Mouse (Mus musculus) midbrain, embryonic 14.5 days (tissue): ENCODE data around the gene Gm10840. TPM values are rescaled to one million over a fixed set of nuclear protein-coding genes. Genes with fewer than 3 reads are reported as not detected.
A peak's percentile ranks its signal among the peaks of the same experiment; 100 is the strongest.

Experiments
- ATAC-seq: fragments of 200-750 bp; cut with Nextera tagmentation; 2 replicates; pipeline ENCODE4 v1.8.0; 2017; ENCODE audit warnings: moderate number of reproducible peaks, moderate library complexity; ENCODE audit not compliant: low FRiP score, low TSS enrichment
- DNase-seq: peaks from one replicate; pipeline ENCODE4 v3.0.0-alpha.2; 2015
- H3K27ac ChIP-seq: fragments of 300-500 bp; sonication (generic); replicated peaks from 2 replicates; pipeline ENCODE4 v1.5.1; 2014; ENCODE audit warnings: mild to moderate bottlenecking, low read depth, low read length, moderate library complexity
- H3K27me3 ChIP-seq: fragments of 300-500 bp; sonication (generic); 2 replicates; pipeline ENCODE4 v1.6.1; 2014; ENCODE audit warnings: low read length, control low read depth, mixed read lengths; ENCODE audit not compliant: control insufficient read depth, insufficient read depth
- H3K36me3 ChIP-seq: fragments of 300-500 bp; sonication (generic); 2 replicates; pipeline ENCODE4 v1.6.1; 2014; ENCODE audit warnings: low read length, control low read depth; ENCODE audit not compliant: control insufficient read depth, insufficient read depth
- H3K4me1 ChIP-seq: fragments of 300-500 bp; sonication (generic); 2 replicates; pipeline ENCODE4 v1.6.1; 2014; ENCODE audit warnings: mild to moderate bottlenecking, antibody characterized with exemption, low read length, control low read depth; ENCODE audit not compliant: control insufficient read depth, insufficient read depth
- H3K4me2 ChIP-seq: fragments of 300-500 bp; sonication (generic); 2 replicates; pipeline ENCODE4 v1.6.1; 2014; ENCODE audit warnings: mild to moderate bottlenecking, low read length, moderate library complexity
- H3K4me3 ChIP-seq: fragments of 300-500 bp; sonication (generic); replicated peaks from 2 replicates; pipeline ENCODE4 v1.5.1; 2014; ENCODE audit warnings: low read depth, low read length
- H3K9ac ChIP-seq: fragments of 300-500 bp; sonication (generic); replicated peaks from 2 replicates; pipeline ENCODE4 v1.6.1; 2014; ENCODE audit warnings: mild to moderate bottlenecking, low read length, moderate library complexity
- H3K9me3 ChIP-seq: fragments of 300-500 bp; sonication (generic); 2 replicates; pipeline ENCODE4 v1.6.1; 2016; ENCODE audit warnings: low read length, control low read depth, mixed read lengths; ENCODE audit not compliant: control insufficient read depth
- WGBS: fragments of 180-500 bp; shearing (Covaris S2); extraction: QIAGEN DNeasy Blood & Tissue Kit; methylation state at CpG from one replicate; pipeline ENCODE4 v1.1.7; 2014; 5-methylcytosine and 5-hydroxymethylcytosine counted together
- polyA plus RNA-seq: library from polyadenylated mRNA; unstranded; fragments of >200 nt; fragmentation: Nextera tagmentation; extraction: Ambion mirVana; gene quantifications from 2 replicates; pipeline ENCODE4 v1.2.1, GENCODE M21; 2014

Gene Gm10840
- polyA plus RNA-seq, 1 experiment from 2014 or later = not detected

- H3K27ac ChIP-seq = peak overlapping the region; percentile 99
- H3K9me3 ChIP-seq = no peaks in the 10 kb centered on the region
- peak overlapping the region; percentile 97 for H3K9ac ChIP-seq
- 50% methylated on average over 14 of the region's 14 CpGs for WGBS
- ATAC-seq = no peak
- peak overlapping the region; percentile 90 for H3K4me2 ChIP-seq
- peak overlapping the region; percentile 80 for H3K4me3 ChIP-seq
- H3K36me3 ChIP-seq = peaks cover 37% of the 10 kb centered on the region
- peak; percentile 41 for DNase-seq
- peaks cover 26% of the 10 kb centered on the region for H3K4me1 ChIP-seq
- no peaks in the 10 kb centered on the region for H3K27me3 ChIP-seq
Observed at GRCm38 (mm10) chr11:106158081-106158929, 2.3 kb upstream of the Gm10840 start.

- ATAC-seq (no peak), DNase-seq (peak; percentile 31)
- H3K27me3 ChIP-seq = no peaks in the 10 kb centered on the region
- peaks cover 37% of the 10 kb centered on the region for H3K36me3 ChIP-seq
- H3K4me1 ChIP-seq = peaks cover 26% of the 10 kb centered on the region
- H3K4me3 ChIP-seq = peak overlapping the region; percentile 80
- WGBS = 41% methylated on average over 9 of the region's 9 CpGs
- H3K9me3 ChIP-seq = no peaks in the 10 kb centered on the region
- peak overlapping the region; percentile 97 for H3K9ac ChIP-seq
- H3K4me2 ChIP-seq = peak overlapping the region; percentile 90
- H3K27ac ChIP-seq = peak overlapping the region; percentile 99
Observed at GRCm38 (mm10) chr11:106158930-106159215, 1.8 kb upstream of the Gm10840 start.

GRCm38 (mm10) chr11:106159216-106159920, 1.3 kb upstream of the Gm10840 start:
- DNase-seq = peak; percentile 42
- Histone ChIP-seq H3K9ac (peak overlapping the region; percentile 97), H3K4me1 (peaks cover 26% of the 10 kb centered on the region), H3K9me3 (no peaks in the 10 kb centered on the region), H3K27me3 (no peaks in the 10 kb centered on the region), H3K4me3 (peak overlapping the region; percentile 80), H3K27ac (peak overlapping the region; percentile 99), H3K4me2 (peak overlapping the region; percentile 90), H3K36me3 (peaks cover 37% of the 10 kb centered on the region)
- peak; percentile 62 for ATAC-seq
- WGBS = under 1% methylated on average over 25 of the region's 25 CpGs

GRCm38 (mm10) chr11:106159921-106160840, 469 bp upstream of the Gm10840 start:
- peaks cover 26% of the 10 kb centered on the region for H3K4me1 ChIP-seq
- peak overlapping the region; percentile 99 for H3K27ac ChIP-seq
- DNase-seq (peak; percentile 91), ATAC-seq (peak; percentile 81)
- under 1% methylated on average over 88 of the region's 106 CpGs for WGBS
- peaks cover 36% of the 10 kb centered on the region for H3K36me3 ChIP-seq
- H3K4me3 ChIP-seq = peak overlapping the region; percentile 80
- no peaks in the 10 kb centered on the region for H3K9me3 ChIP-seq
- H3K4me2 ChIP-seq = peak overlapping the region; percentile 90
- peak overlapping the region; percentile 97 for H3K9ac ChIP-seq
- no peaks in the 10 kb centered on the region for H3K27me3 ChIP-seq

- Histone ChIP-seq H3K4me3 (no peak overlapping the region), H3K27ac (no peak overlapping the region), H3K36me3 (peaks cover 37% of the 10 kb centered on the region), H3K9ac (no peak overlapping the region), H3K27me3 (no peaks in the 10 kb centered on the region), H3K4me1 (peaks cover 26% of the 10 kb centered on the region), H3K4me2 (no peak overlapping the region), H3K9me3 (no peaks in the 10 kb centered on the region)
- ATAC-seq = no peak
- WGBS = 88% methylated on average over 2 of the region's 2 CpGs
- DNase-seq = no peak
Observed at GRCm38 (mm10) chr11:106162237-106162636, 1.6 kb downstream of the Gm10840 start.

- H3K36me3 ChIP-seq = peaks cover 45% of the 10 kb centered on the region
- H3K4me3 ChIP-seq = no peak overlapping the region
- WGBS = 90% methylated on average over 4 of the region's 4 CpGs
- no peak for ATAC-seq
- H3K4me1 ChIP-seq = peaks cover 22% of the 10 kb centered on the region
- no peak overlapping the region for H3K27ac ChIP-seq
- no peaks in the 10 kb centered on the region for H3K27me3 ChIP-seq
- H3K9me3 ChIP-seq = no peaks in the 10 kb centered on the region
- DNase-seq = no peak
- H3K9ac ChIP-seq = no peak overlapping the region
- H3K4me2 ChIP-seq = no peak overlapping the region
Observed at GRCm38 (mm10) chr11:106163546-106163945, 2.9 kb downstream of the Gm10840 start.

- DNase-seq = no peak
- H3K36me3 ChIP-seq = peaks cover 51% of the 10 kb centered on the region
- no peak overlapping the region for H3K4me3 ChIP-seq
- ATAC-seq = no peak
- peaks cover 13% of the 10 kb centered on the region for H3K4me1 ChIP-seq
- H3K9ac ChIP-seq = no peak overlapping the region
- no peaks in the 10 kb centered on the region for H3K9me3 ChIP-seq
- 96% methylated on average over 16 of the region's 16 CpGs for WGBS
- H3K27me3 ChIP-seq = no peaks in the 10 kb centered on the region
- H3K27ac ChIP-seq = no peak overlapping the region
- H3K4me2 ChIP-seq = no peak overlapping the region
Observed at GRCm38 (mm10) chr11:106164601-106165180, 4.0 kb downstream of the Gm10840 start.

- Histone ChIP-seq H3K36me3 (peaks cover 63% of the 10 kb centered on the region), H3K27me3 (no peaks in the 10 kb centered on the region), H3K9ac (no peak overlapping the region), H3K9me3 (no peaks in the 10 kb centered on the region), H3K4me1 (no peaks in the 10 kb centered on the region), H3K4me2 (no peak overlapping the region), H3K4me3 (no peak overlapping the region), H3K27ac (no peak overlapping the region)
- ATAC-seq (no peak), DNase-seq (no peak)
- WGBS = 90% methylated on average over 5 of the region's 5 CpGs
Observed at GRCm38 (mm10) chr11:106167435-106167834, 6.8 kb downstream of the Gm10840 start.
